Mouse (Mus musculus) stomach, embryonic 14.5 days (tissue): ENCODE measurements around the gene Mkln1. TPM values are rescaled to one million over a fixed set of nuclear protein-coding genes. Genes with fewer than 3 reads are reported as not detected.
A peak's percentile ranks its signal among the peaks of the same experiment; 100 is the strongest.

Source experiments
- ATAC-seq: fragments of 200-750 bp; cut with Nextera tagmentation; 2 replicates; pipeline ENCODE4 v1.8.0; 2017; ENCODE audit warnings: low read depth, moderate TSS enrichment; ENCODE audit not compliant: insufficient number of reproducible peaks, insufficient read depth, low FRiP score
- H3K27ac ChIP-seq: fragments of 300-500 bp; sonication (generic); 2 replicates; pipeline ENCODE4 v1.5.1; 2014; ENCODE audit warnings: mild to moderate bottlenecking, low read length, moderate library complexity, mixed read lengths
- H3K27me3 ChIP-seq: fragments of 300-500 bp; sonication (generic); 2 replicates; pipeline ENCODE4 v1.6.1; 2014; ENCODE audit warnings: low read length, control low read depth, mixed read lengths; ENCODE audit not compliant: control insufficient read depth, insufficient read depth
- H3K36me3 ChIP-seq: fragments of 300-500 bp; sonication (generic); 2 replicates; pipeline ENCODE4 v1.6.1; 2014; ENCODE audit warnings: mild to moderate bottlenecking, control low read depth, low read length, moderate library complexity, mixed read lengths; ENCODE audit not compliant: control insufficient read depth, insufficient read depth
- H3K4me1 ChIP-seq: fragments of 300-500 bp; sonication (generic); 2 replicates; pipeline ENCODE4 v1.6.1; 2014; ENCODE audit warnings: low read length, control low read depth, mixed read lengths; ENCODE audit not compliant: control insufficient read depth, insufficient read depth
- H3K4me2 ChIP-seq: fragments of 300-500 bp; sonication (generic); replicated peaks from 2 replicates; pipeline ENCODE4 v1.6.1; 2014; ENCODE audit warnings: low read depth, low read length, control low read depth
- H3K4me3 ChIP-seq: fragments of 300-500 bp; sonication (generic); 2 replicates; pipeline ENCODE4 v1.5.1; 2014; ENCODE audit warnings: low read depth, low read length, control low read depth
- H3K9ac ChIP-seq: fragments of 300-500 bp; sonication (generic); replicated peaks from 2 replicates; pipeline ENCODE4 v1.6.1; 2014; ENCODE audit warnings: low read depth, mild to moderate bottlenecking, control low read depth, low read length, moderate library complexity, mixed read lengths
- H3K9me3 ChIP-seq: fragments of 300-500 bp; sonication (generic); 2 replicates; pipeline ENCODE4 v1.6.1; 2016; ENCODE audit warnings: low read depth, low read length, control low read depth; ENCODE audit not compliant: control insufficient read depth
- WGBS: fragments of 180-500 bp; shearing (Covaris S2); extraction: QIAGEN DNeasy Blood & Tissue Kit; methylation state at CpG from one replicate; pipeline ENCODE4 v1.1.7; 2014; 5-methylcytosine and 5-hydroxymethylcytosine counted together
- polyA plus RNA-seq: library from polyadenylated mRNA; unstranded; fragments of >200 nt; fragmentation: Nextera tagmentation; extraction: Ambion mirVana; gene quantifications from 2 replicates; pipeline ENCODE4 v1.2.1, GENCODE M21; 2014

The Mkln1 gene
- polyA plus RNA-seq, 1 experiment from 2014 or later = 186 TPM

DNA sequence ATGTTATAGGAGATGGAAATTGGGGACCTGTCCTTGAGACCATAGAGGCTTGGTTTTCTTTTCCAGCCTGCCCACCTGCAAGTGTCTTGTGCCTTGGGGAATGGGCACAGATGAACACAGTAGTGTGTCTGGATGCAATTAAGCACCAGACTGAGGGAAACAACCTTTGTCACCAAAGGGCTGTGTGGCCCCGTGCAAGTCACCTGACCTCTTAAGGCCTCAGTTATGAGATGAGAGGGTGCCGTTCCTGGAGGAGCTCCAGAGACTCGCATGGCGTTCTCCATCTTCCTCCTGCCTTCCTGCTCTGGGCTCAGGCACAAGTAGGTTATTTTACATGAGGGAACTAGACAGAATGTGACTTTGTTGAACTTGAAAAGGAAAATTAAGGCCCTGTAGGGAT lies 123.9 kb downstream of the Mkln1 start:
- no peak overlapping the region for H3K27ac ChIP-seq
- no peak overlapping the region for H3K9ac ChIP-seq
- no peaks in the 10 kb centered on the region for H3K4me1 ChIP-seq
- no peaks in the 10 kb centered on the region for H3K27me3 ChIP-seq
- H3K4me3 ChIP-seq = no peak overlapping the region
- no peak overlapping the region for H3K4me2 ChIP-seq
- no peaks in the 10 kb centered on the region for H3K9me3 ChIP-seq
- ATAC-seq = no peak
- H3K36me3 ChIP-seq = no peaks in the 10 kb centered on the region
- WGBS = 86% methylated on average over 4 of the region's 4 CpGs

DNA sequence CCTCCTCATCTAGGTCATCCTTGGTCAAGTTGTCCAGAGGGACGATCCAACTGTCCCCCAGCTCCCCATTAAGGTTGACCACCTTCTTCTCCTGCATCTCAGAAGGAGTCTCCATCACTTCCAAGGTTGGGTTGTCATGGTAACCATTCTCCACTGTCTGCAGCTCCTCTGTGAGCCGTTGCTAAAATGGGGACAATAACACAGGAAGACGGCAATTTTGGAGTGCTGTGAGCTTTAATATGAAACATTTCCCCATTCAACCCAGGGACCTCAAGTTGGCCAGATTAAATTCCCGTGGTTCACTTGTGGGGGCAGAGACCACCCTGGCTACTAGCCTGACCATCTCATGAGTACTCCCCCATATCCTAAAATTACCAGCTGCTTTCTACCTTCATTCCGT lies 124.5 kb downstream of the Mkln1 start:
- no peak for ATAC-seq
- 81% methylated on average over 5 of the region's 5 CpGs for WGBS
- no peaks in the 10 kb centered on the region for H3K9me3 ChIP-seq

DNA sequence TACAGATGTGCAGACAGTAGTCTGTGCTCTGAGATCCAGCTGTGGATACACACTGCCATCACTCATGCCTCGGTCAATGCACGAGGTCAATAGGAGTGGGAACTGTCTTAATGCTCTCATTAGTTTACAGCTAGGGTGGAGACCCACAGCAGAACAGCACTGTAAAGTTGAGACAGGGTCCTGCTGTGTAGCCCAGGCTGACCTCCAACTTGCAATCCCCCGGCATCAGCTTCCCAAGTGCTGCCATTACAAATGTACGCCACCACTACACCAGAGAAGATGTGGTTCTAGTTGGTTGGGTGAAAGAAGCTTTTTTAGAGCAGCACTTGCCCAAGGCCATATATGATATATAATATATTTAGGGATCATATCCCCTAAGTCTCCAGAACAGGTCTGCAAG lies 125.1 kb downstream of the Mkln1 start:
- Histone ChIP-seq H3K9ac (no peak overlapping the region), H3K36me3 (no peaks in the 10 kb centered on the region), H3K9me3 (no peaks in the 10 kb centered on the region), H3K4me2 (no peak overlapping the region), H3K4me3 (no peak overlapping the region), H3K27me3 (no peaks in the 10 kb centered on the region), H3K27ac (no peak overlapping the region), H3K4me1 (no peaks in the 10 kb centered on the region)
- ATAC-seq = no peak
- WGBS = 92% methylated on average over 4 of the region's 4 CpGs

More for the DNA sequence above, 124.5 kb downstream of the Mkln1 start:
- Histone ChIP-seq H3K27ac (no peak overlapping the region), H3K4me1 (no peaks in the 10 kb centered on the region), H3K27me3 (no peaks in the 10 kb centered on the region), H3K36me3 (no peaks in the 10 kb centered on the region), H3K4me3 (no peak overlapping the region), H3K4me2 (no peak overlapping the region), H3K9ac (no peak overlapping the region)

DNA sequence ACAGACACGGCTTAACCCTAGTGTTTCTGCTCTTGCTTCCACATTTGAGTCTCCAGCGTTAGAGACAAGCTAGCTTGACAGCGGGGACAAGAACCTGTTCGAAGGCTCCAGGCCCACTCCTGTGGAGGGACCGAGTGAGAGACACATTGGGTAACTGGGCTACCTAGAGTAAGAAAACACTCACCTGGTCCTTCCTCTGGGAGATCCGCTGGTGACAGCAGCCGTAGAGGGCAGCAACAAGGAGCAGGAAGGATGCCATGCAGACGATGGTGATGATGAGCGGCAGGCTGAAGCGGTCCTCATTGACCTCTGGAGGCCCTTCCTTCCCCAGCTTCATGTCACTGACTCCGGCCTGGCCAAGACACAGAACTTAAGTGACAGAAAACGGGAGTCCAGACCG lies 125.6 kb downstream of the Mkln1 start:
- Histone ChIP-seq H3K4me2 (no peak overlapping the region), H3K36me3 (no peaks in the 10 kb centered on the region), H3K4me1 (no peaks in the 10 kb centered on the region), H3K4me3 (no peak overlapping the region), H3K27ac (no peak overlapping the region), H3K27me3 (no peaks in the 10 kb centered on the region), H3K9ac (no peak overlapping the region), H3K9me3 (no peaks in the 10 kb centered on the region)
- ATAC-seq = no peak
- 91% methylated on average over 13 of the region's 13 CpGs for WGBS

DNA sequence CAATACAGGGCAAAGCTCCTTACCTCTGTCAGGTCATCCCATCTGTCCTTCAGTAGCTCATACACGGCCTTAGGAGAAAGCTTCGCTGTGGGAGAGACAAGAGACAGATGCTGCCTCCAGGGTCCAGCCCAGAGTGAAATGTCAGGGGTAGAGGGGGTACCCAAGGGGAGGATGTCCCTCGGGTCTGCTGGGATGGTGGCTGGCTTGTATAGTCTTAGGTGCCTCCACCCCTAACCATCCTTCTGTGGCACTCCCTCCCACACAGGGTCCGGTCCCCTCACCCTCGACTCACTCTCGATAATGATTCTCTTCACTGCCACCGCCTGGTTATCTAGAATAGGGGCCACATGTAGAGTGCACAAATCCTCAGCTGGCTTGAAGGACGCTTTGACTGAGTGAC lies 126.1 kb downstream of the Mkln1 start:
- Histone ChIP-seq H3K9ac (no peak overlapping the region), H3K4me1 (no peaks in the 10 kb centered on the region), H3K4me2 (no peak overlapping the region), H3K27me3 (no peaks in the 10 kb centered on the region), H3K36me3 (no peaks in the 10 kb centered on the region), H3K4me3 (no peak overlapping the region), H3K9me3 (no peaks in the 10 kb centered on the region), H3K27ac (no peak overlapping the region)
- 83% methylated on average over 8 of the region's 8 CpGs for WGBS
- ATAC-seq = no peak

DNA sequence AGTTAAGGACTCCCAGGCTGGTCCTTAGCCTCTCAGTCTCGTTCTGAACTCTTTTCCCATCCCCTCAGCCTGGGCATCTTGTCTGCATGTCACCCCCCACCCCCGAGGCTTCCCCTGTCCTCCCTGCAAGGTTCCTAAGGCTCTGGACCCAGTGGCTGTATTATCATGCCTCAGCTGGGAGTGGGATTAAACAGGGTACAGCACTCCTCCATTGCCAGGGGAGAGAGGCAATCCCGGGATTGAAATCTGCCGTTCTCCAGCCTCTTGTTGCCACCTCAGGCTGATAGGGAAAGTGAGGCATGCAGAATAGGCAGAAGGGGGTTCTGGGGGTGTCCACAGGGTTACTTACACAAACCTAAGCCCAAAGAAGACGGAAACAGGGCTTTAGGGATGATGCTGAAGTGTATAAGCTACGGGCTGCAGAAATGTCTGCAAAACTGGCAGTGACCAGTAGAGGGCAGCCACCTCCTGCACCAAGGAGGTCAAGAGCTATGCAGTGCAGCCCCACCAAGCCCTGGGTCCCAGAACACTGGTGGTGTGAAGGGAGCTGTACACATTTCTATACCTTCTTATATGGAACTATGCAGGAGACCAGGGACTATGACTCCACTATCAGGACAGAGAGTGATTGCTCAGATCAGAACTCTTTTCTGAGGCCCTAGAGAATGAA lies 126.8 kb downstream of the Mkln1 start:
- H3K9ac ChIP-seq = no peak overlapping the region
- no peaks in the 10 kb centered on the region for H3K36me3 ChIP-seq
- H3K4me3 ChIP-seq = no peak overlapping the region
- H3K9me3 ChIP-seq = no peaks in the 10 kb centered on the region
- H3K4me1 ChIP-seq = no peaks in the 10 kb centered on the region
- no peak overlapping the region for H3K27ac ChIP-seq
- H3K27me3 ChIP-seq = no peaks in the 10 kb centered on the region
- no peak overlapping the region for H3K4me2 ChIP-seq
- ATAC-seq = peak; percentile 80; the same call in 1 of the 2 replicates
- 63% methylated on average over 6 of the region's 6 CpGs for WGBS

DNA sequence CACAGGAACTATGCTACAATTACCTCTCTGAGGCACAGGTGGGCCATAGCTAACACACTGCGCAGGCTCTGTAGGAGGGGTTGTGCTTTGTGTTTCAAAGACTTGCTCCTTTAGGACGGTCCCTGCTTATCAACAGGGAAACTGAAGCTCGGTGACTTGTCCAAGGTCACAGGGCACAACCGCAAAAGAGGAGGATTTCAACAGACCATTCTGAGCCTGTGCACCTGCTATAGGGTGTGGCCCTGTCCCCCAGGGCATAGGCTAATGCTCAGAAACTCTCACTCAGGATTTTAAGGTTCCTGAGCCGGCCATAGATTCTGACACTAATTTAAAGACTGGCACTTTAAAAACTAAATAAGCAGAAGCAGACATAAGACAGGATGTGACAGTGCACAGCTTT lies 128.4 kb downstream of the Mkln1 start:
- H3K4me2 ChIP-seq = no peak overlapping the region
- H3K9me3 ChIP-seq = no peaks in the 10 kb centered on the region
- H3K36me3 ChIP-seq = no peaks in the 10 kb centered on the region
- no peak overlapping the region for H3K4me3 ChIP-seq
- H3K27ac ChIP-seq = no peak overlapping the region
- 88% methylated on average over 5 of the region's 5 CpGs for WGBS
- no peaks in the 10 kb centered on the region for H3K27me3 ChIP-seq
- no peak for ATAC-seq
- no peak overlapping the region for H3K9ac ChIP-seq
- no peaks in the 10 kb centered on the region for H3K4me1 ChIP-seq

DNA sequence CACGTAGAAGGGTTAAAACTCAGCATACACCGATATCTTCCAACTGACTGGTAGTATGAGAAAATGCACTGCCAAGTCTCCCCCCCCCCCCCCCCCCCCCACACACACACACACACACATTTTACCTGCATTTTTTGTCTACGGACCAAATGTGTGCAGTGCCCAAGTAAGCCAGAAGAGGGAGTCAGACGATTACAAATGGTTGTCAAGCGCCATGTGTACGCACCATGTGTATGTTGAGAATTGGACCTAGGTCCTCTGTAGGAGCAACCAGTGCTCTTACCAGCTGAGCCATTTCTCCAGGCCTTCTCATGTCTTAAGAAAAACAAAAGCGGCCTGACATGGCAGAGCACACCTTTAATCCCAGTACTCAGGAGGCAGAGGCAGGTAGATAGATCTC lies 129.4 kb downstream of the Mkln1 start:
- Histone ChIP-seq H3K4me3 (no peak overlapping the region), H3K4me2 (no peak overlapping the region), H3K36me3 (no peaks in the 10 kb centered on the region), H3K4me1 (no peaks in the 10 kb centered on the region), H3K27ac (no peak overlapping the region), H3K27me3 (no peaks in the 10 kb centered on the region), H3K9me3 (no peaks in the 10 kb centered on the region), H3K9ac (no peak overlapping the region)
- WGBS = 72% methylated on average over 7 of the region's 7 CpGs
- ATAC-seq = no peak

DNA sequence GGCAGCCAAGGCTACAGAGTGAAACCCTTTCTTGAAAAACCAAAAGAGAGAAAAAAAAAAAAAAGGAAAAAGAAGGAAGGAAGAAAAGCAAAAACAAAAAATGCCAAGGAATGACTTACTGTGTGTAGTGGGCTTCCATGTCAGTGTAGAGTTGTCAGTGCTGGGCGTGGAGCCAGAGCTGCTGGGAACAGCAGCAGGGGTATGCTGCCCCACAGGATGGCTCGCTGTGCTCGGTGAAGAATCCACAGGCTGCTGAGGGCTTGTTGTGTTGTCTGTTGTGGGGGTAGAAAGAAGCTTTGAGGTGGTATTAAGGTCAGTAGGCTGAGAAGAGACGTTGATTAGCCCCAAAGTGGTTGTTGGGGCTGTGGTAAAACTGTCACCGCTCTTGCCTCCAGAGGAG lies 129.8 kb downstream of the Mkln1 start:
- no peak for ATAC-seq
- H3K9me3 ChIP-seq = no peaks in the 10 kb centered on the region
- H3K4me2 ChIP-seq = no peak overlapping the region
- no peaks in the 10 kb centered on the region for H3K27me3 ChIP-seq
- no peaks in the 10 kb centered on the region for H3K4me1 ChIP-seq
- H3K27ac ChIP-seq = no peak overlapping the region
- H3K4me3 ChIP-seq = no peak overlapping the region
- no peaks in the 10 kb centered on the region for H3K36me3 ChIP-seq
- no peak overlapping the region for H3K9ac ChIP-seq
- WGBS = 76% methylated on average over 5 of the region's 5 CpGs
